In genomic region chr1:54498496-54498895, GRCm38 (mm10) we compare ENCODE assay signal across 24 mouse cellular contexts.
"Had no signal": no experiment of that assay in that cellular context is flagged by ENCODE, and none has a peak within 500 bp of the region (broad histone marks: within the 10 kb centered on the region; RNA-seq: fewer than 3 reads in every experiment).

No protein-coding gene starts in this region.

- H3K4me3 ChIP-seq: gastrocnemius, adult 2 months; heart, embryonic 10.5 days; heart, embryonic 12.5 days; hindbrain, embryonic 10.5 days; hindbrain, embryonic 12.5 days; intestine, embryonic 15.5 days; layer of hippocampus, adult 2 months; left cerebral cortex, adult 2 months; limb, embryonic 10.5 days; limb, embryonic 12.5 days had no signal

- DNase-seq: gastrocnemius, adult 2 months; gastrocnemius, postnatal 10 days; gastrocnemius, postnatal 25 days; heart, adult 18-20 months; heart, postnatal 10 days; heart, postnatal 4 days; kidney, adult 18-20 months; kidney, adult 8-10 months; kidney, postnatal 10 days; kidney, postnatal 25 days; kidney, postnatal 4 days; liver had no signal

- H3K27me3 ChIP-seq: heart, embryonic 12.5 days; hindbrain, embryonic 12.5 days; intestine, embryonic 15.5 days; limb, embryonic 12.5 days had no signal

- H3K4me1 ChIP-seq: heart, embryonic 10.5 days; heart, embryonic 12.5 days; hindbrain, embryonic 10.5 days; hindbrain, embryonic 12.5 days; intestine, embryonic 15.5 days; limb, embryonic 10.5 days; limb, embryonic 12.5 days had no signal

- H3K36me3 ChIP-seq: intestine, embryonic 15.5 days; limb, embryonic 10.5 days; limb, embryonic 12.5 days had no signal

- H3K9me3 ChIP-seq: heart, embryonic 10.5 days; heart, embryonic 12.5 days; hindbrain, embryonic 10.5 days; hindbrain, embryonic 12.5 days; intestine, embryonic 15.5 days; limb, embryonic 10.5 days; limb, embryonic 12.5 days had no signal

- ATAC-seq: hindbrain, embryonic 16.5 days; inflammation-experienced regulatory T-cells, adult 6 months; intestine, embryonic 15.5 days; intestine, postnatal 0 days had no signal
